Mouse (Mus musculus) T-helper 1 cell (primary cell): ENCODE measurements around the gene Dmrtb1.

ENCODE experiments used
- in situ Hi-C: fragments of 300-600 bp; cut with MboI, MseI; formaldehyde crosslinking; loops from one replicate; pipeline ENCODE4 v1.15.1; 2025; ENCODE audit warnings: high pct_unique_total_duplicates

Gene Dmrtb1

GRCm38 (mm10) chr4:107684130-107684529, at the start of gene Dmrtb1:
Dmrtb1 (minus strand) TSS chr4:107684230.
- in situ Hi-C loops, result no loop called here

GRCm38 (mm10) chr4:107733603-107734002, 49.6 kb upstream of the Dmrtb1 start:
- in situ Hi-C loops, result loop anchor here (10.0 kb wide), 1 partner anchor 391 kb away; no protein-coding TSS in a partner anchor

- in situ Hi-C loops, result loop anchor here (10.0 kb wide), 1 partner anchor 392 kb away; no protein-coding TSS in a partner anchor
Measured at GRCm38 (mm10) chr4:107732624-107733023, 48.6 kb upstream of the Dmrtb1 start.

GRCm38 (mm10) chr4:107732182-107732581, 48.2 kb upstream of the Dmrtb1 start:
- in situ Hi-C loops, result loop anchor here (10.0 kb wide), 1 partner anchor 393 kb away; no protein-coding TSS in a partner anchor

- in situ Hi-C loops, result loop anchor here (10.0 kb wide), 1 partner anchor 394 kb away; no protein-coding TSS in a partner anchor
Measured at GRCm38 (mm10) chr4:107731088-107731465, 47.0 kb upstream of the Dmrtb1 start.

- in situ Hi-C loops, result loop anchor here (10.0 kb wide), 1 partner anchor 394 kb away; no protein-coding TSS in a partner anchor
Measured at GRCm38 (mm10) chr4:107730391-107731087, 46.5 kb upstream of the Dmrtb1 start.

- in situ Hi-C loops, result no loop called here
Measured at GRCm38 (mm10) chr4:107725432-107725831, 41.4 kb upstream of the Dmrtb1 start.

GRCm38 (mm10) chr4:107720043-107720830, 36.2 kb upstream of the Dmrtb1 start:
- in situ Hi-C loops, result no loop called here

- in situ Hi-C loops, result no loop called here
Measured at GRCm38 (mm10) chr4:107719161-107719560, 35.1 kb upstream of the Dmrtb1 start.

GRCm38 (mm10) chr4:107718720-107719119, 34.7 kb upstream of the Dmrtb1 start:
- in situ Hi-C loops, result no loop called here

- in situ Hi-C loops, result no loop called here
Measured at GRCm38 (mm10) chr4:107717718-107718313, 33.8 kb upstream of the Dmrtb1 start.

GRCm38 (mm10) chr4:107716754-107717299, 32.8 kb upstream of the Dmrtb1 start:
- in situ Hi-C loops, result no loop called here

GRCm38 (mm10) chr4:107706884-107707283, 22.9 kb upstream of the Dmrtb1 start:
- in situ Hi-C loops, result no loop called here

- in situ Hi-C loops, result no loop called here
Measured at GRCm38 (mm10) chr4:107704185-107704584, 20.2 kb upstream of the Dmrtb1 start.

- in situ Hi-C loops, result no loop called here
Measured at GRCm38 (mm10) chr4:107701679-107702078, 17.6 kb upstream of the Dmrtb1 start.

GRCm38 (mm10) chr4:107701116-107701515, 17.1 kb upstream of the Dmrtb1 start:
- in situ Hi-C loops, result no loop called here

- in situ Hi-C loops, result no loop called here
Measured at GRCm38 (mm10) chr4:107699271-107699670, 15.2 kb upstream of the Dmrtb1 start.

- in situ Hi-C loops, result no loop called here
Measured at GRCm38 (mm10) chr4:107693816-107694215, 9.8 kb upstream of the Dmrtb1 start.

- in situ Hi-C loops, result no loop called here
Measured at GRCm38 (mm10) chr4:107688213-107688612, 4.2 kb upstream of the Dmrtb1 start.

- in situ Hi-C loops, result no loop called here
Measured at GRCm38 (mm10) chr4:107687127-107687526, 3.1 kb upstream of the Dmrtb1 start.

GRCm38 (mm10) chr4:107683006-107683756, 849 bp downstream of the Dmrtb1 start:
- in situ Hi-C loops, result no loop called here
